Mouse (Mus musculus) bone marrow, adult 2 months (tissue): Measurements from ENCODE around the gene Hoxb7. TPM values are rescaled to one million over a fixed set of nuclear protein-coding genes. Genes with fewer than 3 reads are reported as not detected.

Experiments
- H3K27ac ChIP-seq: fragments of 200-500 bp; 2 replicates; pipeline ENCODE4 v1.5.1; 2012; ENCODE audit warnings: low read depth, mild to moderate bottlenecking, control low read depth, inconsistent platforms, low read length; ENCODE audit not compliant: control insufficient read depth, poor library complexity, insufficient read depth
- H3K4me1 ChIP-seq: fragments of 200-500 bp; 2 replicates; pipeline ENCODE4 v1.6.1; 2011; ENCODE audit warnings: low read length; ENCODE audit not compliant: control insufficient read depth, insufficient read depth
- H3K4me3 ChIP-seq: fragments of 200-500 bp; replicated peaks from 2 replicates; pipeline ENCODE3; 2011; ENCODE audit warnings: mild to moderate bottlenecking, low read depth, low read length, control low read depth; ENCODE audit not compliant: control insufficient read depth
- CTCF ChIP-seq: fragments of 200-500 bp; IDR thresholded peaks from 2 replicates; pipeline ENCODE4 v1.5.1; 2011; ENCODE audit warnings: low read length, control low read depth; ENCODE audit not compliant: control insufficient read depth, insufficient read depth
- POLR2A ChIP-seq: fragments of 200-500 bp; IDR thresholded peaks from 2 replicates; pipeline ENCODE4 v1.6.1; 2011; ENCODE audit warnings: low read depth, mild to moderate bottlenecking, control low read depth, low read length, borderline replicate concordance; ENCODE audit not compliant: control insufficient read depth
- whole genome bisulfite sequencing: fragments of 180-500 bp; shearing (Covaris S2); methylation state at CpG from one replicate; pipeline ENCODE4 v1.1.7; 2018; 5-methylcytosine and 5-hydroxymethylcytosine counted together
- polyA plus RNA-seq: library from polyadenylated mRNA; stranded (reverse); fragments of >200 nt; gene quantifications from 2 replicates; pipeline ENCODE4 v1.2.4, GENCODE M21; 2011; ENCODE audit warnings: low replicate concordance; ENCODE audit not compliant: missing spikeins, insufficient read depth, insufficient read length

The Hoxb7 gene
- polyA plus RNA-seq, 1 experiment = 2.5 TPM

GRCm38 (mm10) chr11:96321846-96322245 lies 35.4 kb downstream of the Hoxb7 start:
- Histone ChIP-seq H3K27ac (no peak overlapping the region), H3K4me3 (no peak overlapping the region), H3K4me1 (peaks cover 1% of the 10 kb centered on the region; the same call in 1 of the 2 replicates)
- TF ChIP-seq POLR2A (no peak), CTCF (no peak)
- 77% methylated on average over 5 of the region's 5 CpGs for WGBS

- Histone ChIP-seq H3K27ac (no peak overlapping the region), H3K4me1 (peaks cover 1% of the 10 kb centered on the region; the same call in 1 of the 2 replicates), H3K4me3 (no peak overlapping the region)
- 82% methylated on average over 6 of the region's 6 CpGs for WGBS
- TF ChIP-seq CTCF (no peak), POLR2A (no peak)
Measured at GRCm38 (mm10) chr11:96322738-96323137, 36.3 kb downstream of the Hoxb7 start.

GRCm38 (mm10) chr11:96323154-96323553 lies 36.7 kb downstream of the Hoxb7 start, which contains the start of gene Hoxb3:
TSS of gene Hoxb3 (plus strand) at chr11:96323326.
- WGBS = 88% methylated on average over 10 of the region's 10 CpGs
- Histone ChIP-seq H3K27ac (no peak within 1 kb of the TSS), H3K4me1 (no peaks in the 10 kb centered on the region), H3K4me3 (no peak within 1 kb of the TSS)
- TF ChIP-seq CTCF (no peak), POLR2A (no peak)

- WGBS = 82% methylated on average over 5 of the region's 5 CpGs
- no peak overlapping the region for H3K27ac ChIP-seq
Measured at GRCm38 (mm10) chr11:96324125-96324524, 37.7 kb downstream of the Hoxb7 start.

GRCm38 (mm10) chr11:96324965-96325364 lies 38.5 kb downstream of the Hoxb7 start:
- 86% methylated on average over 8 of the region's 8 CpGs for WGBS

More at GRCm38 (mm10) chr11:96324125-96324524, 37.7 kb downstream of the Hoxb7 start:
- H3K4me1 ChIP-seq = no peaks in the 10 kb centered on the region
- H3K4me3 ChIP-seq = no peak overlapping the region
- TF ChIP-seq POLR2A (no peak), CTCF (no peak)

GRCm38 (mm10) chr11:96325747-96326212 lies 39.4 kb downstream of the Hoxb7 start:
- H3K4me3 ChIP-seq = no peak overlapping the region
- no peaks in the 10 kb centered on the region for H3K4me1 ChIP-seq
- 86% methylated on average over 22 of the region's 22 CpGs for WGBS
- no peak for TF ChIP-seq CTCF
- H3K27ac ChIP-seq = no peak overlapping the region

More at GRCm38 (mm10) chr11:96324965-96325364, 38.5 kb downstream of the Hoxb7 start:
- H3K4me1 ChIP-seq = no peaks in the 10 kb centered on the region
- no peak for TF ChIP-seq CTCF
- no peak for TF ChIP-seq POLR2A
- no peak overlapping the region for H3K4me3 ChIP-seq
- H3K27ac ChIP-seq = no peak overlapping the region

GRCm38 (mm10) chr11:96326705-96327104 lies 40.3 kb downstream of the Hoxb7 start:
- no peaks in the 10 kb centered on the region for H3K4me1 ChIP-seq
- no peak for TF ChIP-seq POLR2A
- TF ChIP-seq CTCF = no peak
- 90% methylated on average over 12 of the region's 12 CpGs for WGBS
- H3K4me3 ChIP-seq = no peak overlapping the region
- no peak overlapping the region for H3K27ac ChIP-seq

GRCm38 (mm10) chr11:96327122-96327521 lies 40.7 kb downstream of the Hoxb7 start:
- Histone ChIP-seq H3K4me3 (no peak overlapping the region), H3K27ac (no peak overlapping the region), H3K4me1 (no peaks in the 10 kb centered on the region)
- no peak for TF ChIP-seq CTCF
- no peak for TF ChIP-seq POLR2A
- 79% methylated on average over 7 of the region's 7 CpGs for WGBS

- TF ChIP-seq POLR2A = no peak
- no peak for TF ChIP-seq CTCF
- Histone ChIP-seq H3K4me3 (no peak overlapping the region), H3K4me1 (no peaks in the 10 kb centered on the region), H3K27ac (no peak overlapping the region)
- 85% methylated on average over 5 of the region's 5 CpGs for WGBS
Measured at GRCm38 (mm10) chr11:96327750-96328149, 41.3 kb downstream of the Hoxb7 start.
